Mouse (Mus musculus) liver, embryonic 14.5 days (tissue): ENCODE data around the gene Pxylp1. TPM values are rescaled to one million over a fixed set of nuclear protein-coding genes. Genes with fewer than 3 reads are reported as not detected.
"Not testable (repeated sequence)": the region's sequence is repeated elsewhere in the genome, so short reads cannot be mapped to it uniquely, and the experiment has no call there.

Experiments used
- ATAC-seq: fragments of 200-750 bp; cut with Nextera tagmentation; 2 replicates; pipeline ENCODE4 v1.8.0; 2017; ENCODE audit warnings: moderate number of reproducible peaks, mild to moderate bottlenecking, moderate library complexity; ENCODE audit not compliant: insufficient read depth
- DNase-seq, 3 experiments: peaks; one replicate each; pipeline ENCODE4 v3.0.0-alpha.2; 2012 to 2013; ENCODE audit warnings: low read depth in 3 of 3, low spot score in 3 of 3
- H3K27ac ChIP-seq: fragments of 300-500 bp; sonication (generic); 2 replicates; pipeline ENCODE4 v1.5.1; 2014; ENCODE audit warnings: moderate library complexity, mild to moderate bottlenecking, control low read depth, inconsistent platforms
- H3K27me3 ChIP-seq: fragments of 300-500 bp; sonication (generic); 2 replicates; pipeline ENCODE4 v1.6.1; 2014; ENCODE audit warnings: mild to moderate bottlenecking, low read length, moderate library complexity; ENCODE audit not compliant: control insufficient read depth, insufficient read depth
- H3K36me3 ChIP-seq: fragments of 300-500 bp; sonication (generic); replicated peaks from 2 replicates; pipeline ENCODE4 v1.6.1; 2014; ENCODE audit warnings: low read depth; ENCODE audit not compliant: control insufficient read depth, insufficient read depth
- H3K4me1 ChIP-seq, 2 experiments: fragments of 200-500 bp in 1 of 2; fragments of 300-500 bp in 1 of 2; sonication (generic) in 1 of 2; replicated peaks; 2 replicates each; pipeline ENCODE4 v1.6.1; 2012 to 2014; ENCODE audit warnings: antibody characterized with exemption in 1 of 2, inconsistent platforms in 1 of 2, low read length in 1 of 2; ENCODE audit not compliant: control insufficient read depth in 2 of 2, insufficient read depth in 2 of 2
- H3K4me2 ChIP-seq: fragments of 300-500 bp; sonication (generic); 2 replicates; pipeline ENCODE4 v1.6.1; 2014; ENCODE audit warnings: low read depth, mild to moderate bottlenecking, control low read depth, moderate library complexity
- H3K4me3 ChIP-seq, 2 experiments: fragments of 200-500 bp in 1 of 2; fragments of 300-500 bp in 1 of 2; sonication (generic) in 1 of 2; 2 replicates each; pipeline ENCODE4 v1.5.1; 2012 to 2014; ENCODE audit warnings: low read depth in 2 of 2, low read length in 2 of 2, mild to moderate bottlenecking in 2 of 2, control low read depth in 1 of 2, inconsistent platforms in 1 of 2, moderate library complexity in 1 of 2; ENCODE audit not compliant: insufficient read depth in 1 of 2
- H3K9ac ChIP-seq: fragments of 300-500 bp; sonication (generic); replicated peaks from 2 replicates; pipeline ENCODE4 v1.6.1; 2014; ENCODE audit warnings: mild to moderate bottlenecking, control low read depth, moderate library complexity
- H3K9me3 ChIP-seq: fragments of 300-500 bp; sonication (generic); 2 replicates; pipeline ENCODE4 v1.6.1; 2016; ENCODE audit warnings: low read length, mixed read lengths; ENCODE audit not compliant: control insufficient read depth
- CTCF ChIP-seq: IDR thresholded peaks from 2 replicates; pipeline ENCODE4 v1.5.1; 2016; ENCODE audit warnings: antibody characterized with exemption, low read depth, control low read depth
- EP300 ChIP-seq: IDR thresholded peaks from 2 replicates; pipeline ENCODE4 v1.6.1; 2016; ENCODE audit warnings: antibody characterized with exemption, low read depth
- WGBS: fragments of 180-500 bp; shearing (Covaris S2); extraction: QIAGEN DNeasy Blood & Tissue Kit; methylation state at CpG from one replicate; pipeline ENCODE4 v1.1.7; 2014; ENCODE audit not compliant: insufficient replicate concordance; 5-methylcytosine and 5-hydroxymethylcytosine counted together
- polyA plus RNA-seq, 2 experiments: library from polyadenylated mRNA; depleted of rRNA in 1 of 2; stranded (reverse) in 1 of 2; unstranded in 1 of 2; fragments of >200 nt; fragmentation: Nextera tagmentation in 1 of 2; extraction: Ambion mirVana in 1 of 2; gene quantifications; 2 replicates each; pipeline versions ENCODE4 v1.2.1 to v1.2.3; 2012 to 2014

Gene Pxylp1
- 1.3 and 1.4 TPM in 2 replicates for polyA plus RNA-seq (2012; rRNA removed)
- 3.0 and 3.5 TPM in 2 replicates for polyA plus RNA-seq (2014; fragmentation: Nextera tagmentation; extraction: Ambion mirVana)

- Histone ChIP-seq H3K9me3 (no peaks in the 10 kb centered on the region), H3K4me3 (no peak within 1 kb of the TSS), H3K27ac (no peak within 1 kb of the TSS), H3K4me1 (peaks cover 0 to 6% of the 10 kb centered on the region in 2 experiments; a peak in 1 of 4 replicates), H3K27me3 (peaks cover 23% of the 10 kb centered on the region), H3K9ac (no peak within 1 kb of the TSS), H3K4me2 (no peak within 1 kb of the TSS), H3K36me3 (no peaks in the 10 kb centered on the region)
- 26% methylated on average over 3 of the region's 3 CpGs for WGBS
- no peak for ATAC-seq
- DNase-seq = no peak
- TF ChIP-seq CTCF = no peak
- no peak for TF ChIP-seq EP300
Measured at GRCm38 (mm10) chr9:96892546-96892945, at the start of gene Pxylp1. Gene Pxylp1, minus strand, starts transcription at chr9:96892669.

- ATAC-seq = no peak
- WGBS = 64% methylated on average over 5 of the region's 5 CpGs
Measured at GRCm38 (mm10) chr9:96938887-96939286, 46.4 kb upstream of the Pxylp1 start.

GRCm38 (mm10) chr9:96936427-96936826 lies 44.0 kb upstream of the Pxylp1 start:
- WGBS = 53% methylated on average over 2 of the region's 2 CpGs
- not testable (repeated sequence) for H3K9me3 ChIP-seq, H3K4me3 ChIP-seq, H3K27me3 ChIP-seq, H3K27ac ChIP-seq, DNase-seq, ATAC-seq, H3K36me3 ChIP-seq, H3K9ac ChIP-seq, H3K4me2 ChIP-seq, H3K4me1 ChIP-seq

More at GRCm38 (mm10) chr9:96938887-96939286, 46.4 kb upstream of the Pxylp1 start:
- no peak for DNase-seq
- no peaks in the 10 kb centered on the region for H3K36me3 ChIP-seq
- no peaks in the 10 kb centered on the region for H3K27me3 ChIP-seq
- H3K4me1 ChIP-seq = 0 out of 4 replicates have a peak, but pooled peaks cover 0 to 2% of the 10 kb centered on the region in 2 experiments
- no peak overlapping the region for H3K27ac ChIP-seq
- no peaks in the 10 kb centered on the region for H3K9me3 ChIP-seq
- H3K4me3 ChIP-seq = no peak overlapping the region
- TF ChIP-seq CTCF = no peak
- no peak overlapping the region for H3K9ac ChIP-seq
- no peak overlapping the region for H3K4me2 ChIP-seq

- no peaks in the 10 kb centered on the region for H3K36me3 ChIP-seq
- no peak overlapping the region for H3K4me2 ChIP-seq
- H3K9me3 ChIP-seq = no peaks in the 10 kb centered on the region
- H3K27me3 ChIP-seq = no peaks in the 10 kb centered on the region
- no peak overlapping the region for H3K9ac ChIP-seq
- no peak overlapping the region for H3K4me3 ChIP-seq
- 16% methylated on average over 15 of the region's 15 CpGs for WGBS
- no peak for DNase-seq
- no peak for TF ChIP-seq CTCF
- TF ChIP-seq EP300 = no peak
- no peak for ATAC-seq
- 0 out of 4 replicates have a peak, but pooled peaks cover 0 to 2% of the 10 kb centered on the region in 2 experiments for H3K4me1 ChIP-seq
- H3K27ac ChIP-seq = no peak overlapping the region
Measured at GRCm38 (mm10) chr9:96935556-96936300, 43.3 kb upstream of the Pxylp1 start.

GRCm38 (mm10) chr9:96934816-96935215 lies 42.3 kb upstream of the Pxylp1 start:
- Histone ChIP-seq H3K9ac (no peak overlapping the region), H3K4me1 (0 out of 4 replicates have a peak, but pooled peaks cover 0 to 2% of the 10 kb centered on the region in 2 experiments), H3K36me3 (no peaks in the 10 kb centered on the region), H3K27ac (no peak overlapping the region), H3K27me3 (no peaks in the 10 kb centered on the region), H3K4me2 (no peak overlapping the region), H3K9me3 (no peaks in the 10 kb centered on the region), H3K4me3 (no peak overlapping the region)
- DNase-seq (no peak), ATAC-seq (no peak)
- TF ChIP-seq CTCF = no peak
- TF ChIP-seq EP300 = no peak
- WGBS = 58% methylated on average over 3 of the region's 3 CpGs
